Comparison of ENCODE assay signal across 12 mouse cellular contexts in the genomic region with DNA sequence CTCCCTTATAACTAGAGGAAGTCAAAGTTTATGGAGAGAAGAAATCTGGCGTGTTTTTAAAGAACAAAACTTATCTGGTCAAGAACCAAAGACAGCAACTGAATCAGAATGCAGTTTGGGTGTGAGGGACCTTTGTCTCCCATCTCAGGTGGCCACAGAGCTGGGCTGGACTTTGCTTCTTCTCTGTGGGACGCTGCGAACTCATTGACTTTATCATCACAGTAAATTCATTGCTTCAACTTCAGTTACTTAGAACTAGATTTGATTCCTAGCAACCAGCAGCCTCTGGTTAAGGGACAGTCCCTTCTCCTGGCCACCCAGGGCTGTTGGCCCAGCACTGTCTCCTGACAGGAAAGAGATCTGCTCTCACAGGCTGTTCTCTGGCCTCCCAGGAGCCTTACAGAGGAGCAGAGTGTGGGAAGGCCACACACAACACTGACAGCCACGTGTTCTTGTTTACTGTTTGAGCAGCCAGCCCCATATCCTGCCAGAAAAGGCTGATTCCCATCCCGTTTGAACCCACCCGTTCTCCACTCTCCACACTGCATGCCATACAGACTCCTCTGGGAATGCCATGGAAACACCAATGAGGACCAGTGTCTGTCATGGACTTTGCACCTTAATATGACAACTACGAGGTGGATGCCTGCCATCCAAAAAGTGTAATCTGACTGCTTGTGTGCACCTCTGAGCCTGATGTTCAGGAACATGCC. TPM values are rescaled to one million over a fixed set of nuclear protein-coding genes. Genes with fewer than 3 reads are reported as not detected.
DNase-seq lines count a peak whose midpoint lies in the region; ATAC-seq and TF ChIP-seq lines count a peak whose summit lies in the region.
"Had no signal": no experiment of that assay in that cellular context is flagged by ENCODE, and none has a peak within 500 bp of the region (broad histone marks: within the 10 kb centered on the region; RNA-seq: fewer than 3 reads in every experiment).

No protein-coding gene starts in this region.

- no peaks in the 10 kb centered on the region for H3K79me2 ChIP-seq in liver, adult 2 months (ENCODE audit: control insufficient read depth, insufficient read depth, low read length)

- no peak overlapping the region for H3K27ac ChIP-seq in heart, embryonic 15.5 days
- H3K27ac ChIP-seq in liver, adult 2 months (replicated peaks; ENCODE audit: insufficient read depth, low read depth, low read length), result peak overlapping the region; percentile 76
- no peak overlapping the region for H3K27ac ChIP-seq in liver, embryonic 11.5 days (ENCODE audit: low read depth, low read length)
- H3K27ac ChIP-seq in intestine, postnatal 0 days (ENCODE audit: low read depth, low read length), result no peak overlapping the region
- H3K27ac ChIP-seq: forebrain, embryonic 12.5 days had no signal

- peak; percentile 47; the same call in 1 of the 2 replicates for ATAC-seq in heart, embryonic 15.5 days (replicated peaks; ENCODE audit: insufficient number of reproducible peaks, insufficient read depth, low FRiP score, low read depth)
- no peak for ATAC-seq in liver, embryonic 11.5 days (replicated peaks; ENCODE audit: low FRiP score)
- 0 out of 2 replicates have a peak, but pooled peaks have one; percentile 31 for ATAC-seq in intestine, postnatal 0 days

- no peaks in the 10 kb centered on the region for H3K4me1 ChIP-seq in heart, embryonic 15.5 days (replicated peaks)
- H3K4me1 ChIP-seq in liver, adult 2 months (ENCODE audit: control insufficient read depth, insufficient read depth, low read length), result peaks cover 27% of the 10 kb centered on the region
- no peaks in the 10 kb centered on the region for H3K4me1 ChIP-seq in liver, embryonic 11.5 days (replicated peaks; ENCODE audit: control insufficient read depth, insufficient read depth, low read length)
- no peaks in the 10 kb centered on the region; the same call in 1 of the 2 replicates for H3K4me1 ChIP-seq in intestine, postnatal 0 days (replicated peaks; ENCODE audit: control insufficient read depth, insufficient read depth, low read length)

- H3K4me3 ChIP-seq in heart, embryonic 15.5 days, result no peak overlapping the region
- no peak overlapping the region for H3K4me3 ChIP-seq in liver, adult 2 months (ENCODE audit: insufficient read depth, low read depth, low read length)
- H3K4me3 ChIP-seq in liver, embryonic 11.5 days (ENCODE audit: low read depth, low read length), result no peak overlapping the region
- no peak overlapping the region for H3K4me3 ChIP-seq in intestine, postnatal 0 days (ENCODE audit: low read depth, low read length)
- H3K4me3 ChIP-seq: forebrain, embryonic 12.5 days; myocyte had no signal

- H3K4me2 ChIP-seq in heart, embryonic 15.5 days, result no peak overlapping the region
- no peak overlapping the region for H3K4me2 ChIP-seq in liver, embryonic 11.5 days
- H3K4me2 ChIP-seq in intestine, postnatal 0 days (replicated peaks; ENCODE audit: low read depth), result no peak overlapping the region
- H3K4me2 ChIP-seq: forebrain, embryonic 12.5 days had no signal

- no peak overlapping the region for H3K9ac ChIP-seq in heart, embryonic 15.5 days
- H3K9ac ChIP-seq in liver, adult 2 months (ENCODE audit: low read depth, low read length), result no peak overlapping the region
- no peak overlapping the region for H3K9ac ChIP-seq in liver, embryonic 11.5 days (ENCODE audit: low read depth, low read length)
- no peak overlapping the region for H3K9ac ChIP-seq in intestine, postnatal 0 days (ENCODE audit: low read depth, low read length)
- H3K9ac ChIP-seq: forebrain, embryonic 12.5 days had no signal

- no peaks in the 10 kb centered on the region for H3K9me3 ChIP-seq in heart, embryonic 15.5 days (replicated peaks)
- no peaks in the 10 kb centered on the region for H3K9me3 ChIP-seq in liver, embryonic 11.5 days (ENCODE audit: control insufficient read depth, low read length)
- H3K9me3 ChIP-seq in intestine, postnatal 0 days (ENCODE audit: control insufficient read depth), result no peaks in the 10 kb centered on the region
- H3K9me3 ChIP-seq: forebrain, embryonic 12.5 days had no signal

- no peak for DNase-seq in heart, adult 8-10 months (ENCODE audit: low spot score)
- peak; percentile 98 for DNase-seq in liver, adult 2 months (ENCODE audit: extremely low read depth, low read depth, low spot score)
- DNase-seq in liver, embryonic 11.5 days (ENCODE audit: low spot score), result no peak
- peak; percentile 39 for DNase-seq in brain, embryonic 14.5 days (ENCODE audit: low read depth)
- DNase-seq in right cerebral cortex, postnatal 4 days, result no peak
- DNase-seq in ovary, postnatal 10 days (ENCODE audit: low spot score), result no peak
- DNase-seq: adrenal gland, postnatal 14 days; cerebellum, adult 2 months had no signal

- no peak for TF ChIP-seq POLR2A in liver, adult 2 months (IDR thresholded peaks at IDR 0.05; ENCODE audit: extremely low read depth, insufficient read depth, low read length)
- TF ChIP-seq POLR2A in brain, embryonic 14.5 days (IDR thresholded peaks at IDR 0.05; ENCODE audit: borderline replicate concordance, extremely low read depth, insufficient read depth, insufficient read length, poor library complexity, severe bottlenecking), result no peak

- H3K27me3 ChIP-seq in heart, embryonic 15.5 days, result no peaks in the 10 kb centered on the region
- no peaks in the 10 kb centered on the region for H3K27me3 ChIP-seq in liver, adult 2 months (ENCODE audit: control insufficient read depth, insufficient read depth, low read length)
- H3K27me3 ChIP-seq in liver, embryonic 11.5 days (replicated peaks; ENCODE audit: control insufficient read depth, insufficient read depth, low read length), result no peaks in the 10 kb centered on the region
- no peaks in the 10 kb centered on the region for H3K27me3 ChIP-seq in intestine, postnatal 0 days (replicated peaks; ENCODE audit: control insufficient read depth, insufficient read depth, low read length)
- H3K27me3 ChIP-seq: forebrain, embryonic 12.5 days had no signal

- WGBS in heart, embryonic 15.5 days, result 49% methylated on average over 7 of the region's 7 CpGs
- whole genome bisulfite sequencing in liver, adult 2 months, result 14% methylated on average over 7 of the region's 7 CpGs
- WGBS in liver, embryonic 11.5 days, result 50% methylated on average over 7 of the region's 7 CpGs
- 35% methylated on average over 7 of the region's 7 CpGs for WGBS in intestine, postnatal 0 days

- no peak for TF ChIP-seq CTCF in liver, adult 2 months (IDR thresholded peaks at IDR 0.05; ENCODE audit: low read depth, low read length)
- no peak for TF ChIP-seq CTCF in brain, embryonic 14.5 days (IDR thresholded peaks at IDR 0.05; ENCODE audit: borderline replicate concordance, extremely low read depth, insufficient read depth, insufficient read length)
- TF ChIP-seq CTCF in intestine, postnatal 0 days (IDR thresholded peaks at IDR 0.05; ENCODE audit: low read depth), result no peak

- H3K36me3 ChIP-seq in heart, embryonic 15.5 days, result no peaks in the 10 kb centered on the region
- H3K36me3 ChIP-seq in liver, adult 2 months (ENCODE audit: control insufficient read depth, insufficient read depth, low read length), result no peaks in the 10 kb centered on the region
- H3K36me3 ChIP-seq in liver, embryonic 11.5 days (ENCODE audit: control insufficient read depth, insufficient read depth, low read length), result no peaks in the 10 kb centered on the region
- no peaks in the 10 kb centered on the region for H3K36me3 ChIP-seq in intestine, postnatal 0 days (ENCODE audit: control insufficient read depth, insufficient read depth)
- H3K36me3 ChIP-seq: forebrain, embryonic 12.5 days had no signal

RNA-seq across cellular contexts. Expression of a gene that starts 25.1 kb away (rescaled TPM):
- 4.5 and 4.6 TPM in 2 replicates for polyA plus RNA-seq in heart, embryonic 15.5 days (2015; fragmentation: Nextera tagmentation; extraction: Ambion mirVana)
- 1 to 10 TPM; 4.8 to 6.1 (median 5.7) TPM for total RNA-seq in heart, adult 8-10 months (2022)
- total RNA-seq in liver, adult 2 months (2014; rRNA removed), result 6.5 and 7.0 TPM in 2 replicates
- polyA plus RNA-seq in liver, adult 2 months (2012; rRNA removed), result 0.76 and 1.4 TPM in 2 replicates
- 1.9 and 3.2 TPM in 2 replicates for polyA plus RNA-seq in liver, embryonic 11.5 days (2014; fragmentation: Nextera tagmentation; extraction: Ambion mirVana)
- polyA plus RNA-seq in brain, embryonic 14.5 days (2012; rRNA removed), result 1.7 and 6.3 TPM in 2 replicates
- 4.7 and 4.9 TPM in 2 replicates for polyA plus RNA-seq in intestine, postnatal 0 days (2015; fragmentation: Nextera tagmentation; extraction: Ambion mirVana)

RNA-seq across cellular contexts. Expression of a gene that starts 25.2 kb away (rescaled TPM):
- polyA plus RNA-seq in heart, embryonic 15.5 days (2015; fragmentation: Nextera tagmentation; extraction: Ambion mirVana), result 1.9 and 2.5 TPM in 2 replicates
- 1 to 10 TPM; 2.5 to 4.8 (median 3.8) TPM for total RNA-seq in heart, adult 8-10 months (2022)
- 0.92 and 1.9 TPM in 2 replicates for total RNA-seq in liver, adult 2 months (2014; rRNA removed)
- 4.1 and 5.6 TPM in 2 replicates for polyA plus RNA-seq in liver, adult 2 months (2012; rRNA removed)
- polyA plus RNA-seq in liver, embryonic 11.5 days (2014; fragmentation: Nextera tagmentation; extraction: Ambion mirVana), result 6.4 and 8.5 TPM in 2 replicates
- 7.0 and 10.9 TPM in 2 replicates for polyA plus RNA-seq in brain, embryonic 14.5 days (2012; rRNA removed)
- polyA plus RNA-seq in intestine, postnatal 0 days (2015; fragmentation: Nextera tagmentation; extraction: Ambion mirVana), result 1.6 and 1.8 TPM in 2 replicates

Comparison
In these comparisons a context has a peak if more than half of its experiments do, and no peak if none do; other contexts are left out.
1. DNase-seq: peak in liver, adult 2 months (single experiment) and brain, embryonic 14.5 days (single experiment); none in heart, adult 8-10 months (single experiment), liver, embryonic 11.5 days (single experiment), right cerebral cortex, postnatal 4 days (single experiment) and ovary, postnatal 10 days (single experiment).